Mouse (Mus musculus) liver, postnatal 0 days (tissue): ENCODE data around the gene Tex28. TPM values are rescaled to one million over a fixed set of nuclear protein-coding genes. Genes with fewer than 3 reads are reported as not detected.

Experiments used
- ATAC-seq: fragments of 200-750 bp; cut with Nextera tagmentation; 2 replicates; pipeline ENCODE4 v1.8.0; 2017; ENCODE audit warnings: mild to moderate bottlenecking, moderate library complexity
- DNase-seq: peaks from one replicate; pipeline ENCODE4 v3.0.0-alpha.2; 2016
- H3K27ac ChIP-seq: fragments of 300-500 bp; sonication (generic); 2 replicates; pipeline ENCODE4 v1.5.1; 2014; ENCODE audit warnings: antibody characterized with exemption, moderate library complexity, mild to moderate bottlenecking, low read depth
- H3K27me3 ChIP-seq: fragments of 300-500 bp; sonication (generic); 2 replicates; pipeline ENCODE4 v1.6.1; 2014; ENCODE audit warnings: low read length, control low read depth, mixed read lengths; ENCODE audit not compliant: insufficient read depth
- H3K36me3 ChIP-seq: fragments of 300-500 bp; sonication (generic); replicated peaks from 2 replicates; pipeline ENCODE4 v1.6.1; 2014; ENCODE audit warnings: mild to moderate bottlenecking, control low read depth, low read length, moderate library complexity, mixed read lengths; ENCODE audit not compliant: insufficient read depth
- H3K4me1 ChIP-seq: fragments of 300-500 bp; sonication (generic); 2 replicates; pipeline ENCODE4 v1.6.1; 2014; ENCODE audit warnings: antibody characterized with exemption, mild to moderate bottlenecking, control low read depth; ENCODE audit not compliant: insufficient read depth
- H3K4me2 ChIP-seq: fragments of 300-500 bp; sonication (generic); 2 replicates; pipeline ENCODE4 v1.6.1; 2014; ENCODE audit warnings: low read depth, mild to moderate bottlenecking, low read length, moderate library complexity, mixed read lengths
- H3K4me3 ChIP-seq: fragments of 300-500 bp; sonication (generic); 2 replicates; pipeline ENCODE4 v1.5.1; 2014; ENCODE audit warnings: low read depth, low read length
- H3K9ac ChIP-seq: fragments of 300-500 bp; sonication (generic); replicated peaks from 2 replicates; pipeline ENCODE4 v1.6.1; 2014; ENCODE audit warnings: mild to moderate bottlenecking, moderate library complexity
- H3K9me3 ChIP-seq: fragments of 300-500 bp; sonication (generic); 2 replicates; pipeline ENCODE4 v1.6.1; 2016; ENCODE audit warnings: mild to moderate bottlenecking, control low read depth, low read length, mixed read lengths
- CTCF ChIP-seq: sonication (generic); IDR thresholded peaks from 2 replicates; pipeline ENCODE4 v1.5.1; 2016; ENCODE audit warnings: antibody characterized with exemption, low read depth
- EP300 ChIP-seq: IDR thresholded peaks from 2 replicates; pipeline ENCODE4 v1.6.1; 2016; ENCODE audit warnings: antibody characterized with exemption, low read depth, mild to moderate bottlenecking
- WGBS: fragments of 180-500 bp; shearing (Covaris S2); extraction: QIAGEN DNeasy Blood & Tissue Kit; methylation state at CpG from one replicate; pipeline ENCODE4 v1.1.7; 2014; ENCODE audit not compliant: insufficient replicate concordance; 5-methylcytosine and 5-hydroxymethylcytosine counted together
- polyA plus RNA-seq: library from polyadenylated mRNA; unstranded; fragments of >200 nt; fragmentation: Nextera tagmentation; extraction: Ambion mirVana; gene quantifications from 2 replicates; pipeline ENCODE4 v1.2.1, GENCODE M21; 2015

The Tex28 gene
- polyA plus RNA-seq, 1 experiment from 2014 or later = not detected

DNA sequence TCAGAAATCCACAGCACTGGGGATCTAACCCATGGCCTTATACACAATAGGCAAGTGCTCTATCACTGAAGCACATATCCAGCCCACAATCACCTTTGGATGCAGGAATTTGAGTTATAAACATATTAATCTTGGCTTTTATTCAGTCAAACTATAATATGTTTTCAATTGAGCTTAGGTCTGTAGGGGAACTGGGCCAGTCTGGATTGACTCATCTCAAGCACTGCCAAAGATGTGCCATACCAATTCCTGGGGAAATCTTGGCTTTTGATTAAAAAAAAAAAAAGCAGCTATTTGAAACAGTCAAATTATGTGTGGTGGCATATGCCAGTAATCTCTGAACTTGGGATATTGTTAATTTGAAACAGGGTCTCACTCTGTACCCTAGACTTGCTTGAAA lies 53.6 kb downstream of the Tex28 start:
- no peak for ATAC-seq
- H3K27me3 ChIP-seq = no peaks in the 10 kb centered on the region
- TF ChIP-seq CTCF = no peak
- TF ChIP-seq EP300 = no peak
- no peaks in the 10 kb centered on the region for H3K4me1 ChIP-seq
- H3K9ac ChIP-seq = no peak overlapping the region
- DNase-seq = no peak
- H3K4me2 ChIP-seq = no peak overlapping the region
- H3K27ac ChIP-seq = no peak overlapping the region
- no peaks in the 10 kb centered on the region for H3K9me3 ChIP-seq
- H3K4me3 ChIP-seq = no peak overlapping the region
- H3K36me3 ChIP-seq = no peaks in the 10 kb centered on the region

DNA sequence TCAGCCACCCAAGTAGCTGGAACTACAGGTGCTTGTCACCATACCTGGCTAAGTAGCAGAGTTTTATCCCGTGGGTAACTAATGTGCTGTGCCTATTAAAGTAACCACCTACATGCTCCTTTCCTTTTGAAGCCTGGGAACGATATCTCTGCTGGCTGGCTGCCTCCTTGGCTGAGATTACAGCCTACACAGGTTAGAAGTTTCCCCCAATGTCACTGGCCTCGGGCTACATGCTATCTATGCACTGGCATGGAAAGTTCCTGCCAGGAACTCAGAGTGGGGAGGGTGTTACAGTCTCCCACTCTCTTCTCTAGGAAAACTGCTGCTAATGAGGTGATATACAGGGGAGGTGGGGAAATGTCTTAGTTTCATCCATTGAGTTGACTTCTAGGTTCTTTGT lies 58.9 kb downstream of the Tex28 start:
- Histone ChIP-seq H3K9me3 (no peaks in the 10 kb centered on the region), H3K9ac (no peak overlapping the region), H3K27ac (no peak overlapping the region), H3K36me3 (no peaks in the 10 kb centered on the region), H3K27me3 (no peaks in the 10 kb centered on the region), H3K4me3 (no peak overlapping the region), H3K4me1 (no peaks in the 10 kb centered on the region), H3K4me2 (no peak overlapping the region)
- ATAC-seq = no peak
- WGBS = 36% methylated on average over 3 of the region's 3 CpGs
- no peak for TF ChIP-seq CTCF
- no peak for TF ChIP-seq EP300
- DNase-seq = no peak

DNA sequence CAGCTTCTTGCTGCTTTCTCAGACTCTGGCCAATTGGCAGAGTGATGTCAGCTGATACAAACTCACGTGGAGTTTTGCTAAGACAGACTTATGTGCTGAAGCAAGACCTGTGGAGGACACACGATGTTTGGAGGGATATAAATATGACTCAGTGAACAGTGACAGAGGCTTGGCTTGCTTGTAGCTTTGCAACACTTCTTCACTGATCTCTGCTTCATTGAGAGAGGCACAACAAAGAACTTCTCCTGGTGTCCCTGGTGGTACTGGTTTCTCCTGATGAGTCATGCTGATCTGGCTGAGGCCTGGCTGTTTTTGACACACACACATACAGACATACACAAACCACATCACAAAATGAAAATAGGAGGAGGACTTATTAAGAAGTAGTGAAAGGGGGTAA lies 61.7 kb downstream of the Tex28 start:
- Histone ChIP-seq H3K4me3 (no peak overlapping the region), H3K36me3 (no peaks in the 10 kb centered on the region), H3K4me2 (no peak overlapping the region), H3K4me1 (no peaks in the 10 kb centered on the region), H3K27ac (no peak overlapping the region), H3K9ac (no peak overlapping the region), H3K27me3 (0 out of 2 replicates have a peak, but pooled peaks cover 2% of the 10 kb centered on the region), H3K9me3 (no peaks in the 10 kb centered on the region)
- no peak for DNase-seq
- 34% methylated on average over 2 of the region's 2 CpGs for whole genome bisulfite sequencing
- no peak for ATAC-seq
- TF ChIP-seq EP300 = no peak
- no peak for TF ChIP-seq CTCF

DNA sequence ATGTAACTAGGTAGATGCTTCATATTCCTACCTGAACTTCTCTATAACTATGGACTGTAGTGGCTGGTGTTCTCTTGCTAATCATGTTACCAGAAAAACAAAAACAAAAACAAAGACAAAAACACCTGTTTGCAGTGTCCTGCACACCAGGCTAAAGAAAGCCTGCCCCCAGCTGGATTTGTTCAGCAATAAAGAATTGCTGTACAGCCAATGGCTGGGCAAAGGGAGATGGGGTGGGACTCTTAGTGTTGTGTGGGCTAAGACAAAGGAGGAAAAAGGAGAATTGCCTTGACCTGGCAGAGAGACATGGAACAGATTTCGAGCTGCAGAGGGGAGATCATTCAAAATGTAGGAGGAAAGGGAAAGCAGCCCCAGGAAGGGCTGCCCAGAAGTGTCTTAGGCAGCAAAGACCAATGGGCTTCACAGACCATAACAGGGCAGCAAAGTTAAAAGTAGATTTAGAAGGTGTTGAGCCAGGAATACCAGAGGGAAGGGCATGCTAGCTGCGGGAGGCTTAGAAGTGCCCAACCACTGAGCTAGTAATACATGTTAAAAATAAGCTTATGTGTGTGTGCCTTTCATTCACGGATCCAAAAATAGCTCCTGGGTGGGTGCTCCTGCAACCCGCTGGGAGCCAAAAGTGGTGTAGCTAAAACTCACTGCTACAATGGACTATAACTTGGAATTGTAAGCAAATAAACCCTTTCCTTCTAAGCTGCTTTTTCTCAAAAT lies 64.0 kb downstream of the Tex28 start:
- no peak overlapping the region for H3K9ac ChIP-seq
- H3K27ac ChIP-seq = no peak overlapping the region
- H3K4me2 ChIP-seq = no peak overlapping the region
- no peaks in the 10 kb centered on the region for H3K9me3 ChIP-seq
- no peaks in the 10 kb centered on the region for H3K36me3 ChIP-seq
- 0 out of 2 replicates have a peak, but pooled peaks cover 2% of the 10 kb centered on the region for H3K27me3 ChIP-seq
- H3K4me1 ChIP-seq = no peaks in the 10 kb centered on the region
- TF ChIP-seq EP300 (no peak), CTCF (peak; percentile 10; the same call in 1 of the 2 replicates)
- DNase-seq (no peak), ATAC-seq (no peak)
- 54% methylated on average over 4 of the region's 4 CpGs for WGBS
- no peak overlapping the region for H3K4me3 ChIP-seq

Other genes with a start within 250 kb of the Tex28 start
- 5.1 and 5.2 TPM in 2 replicates for gene Arhgap4, start 246.0 kb downstream of the Tex28 start, polyA plus RNA-seq
- 48.9 and 51.8 TPM in 2 replicates for gene Naa10, start 245.9 kb downstream of the Tex28 start, polyA plus RNA-seq
- gene Renbp, start 237.0 kb downstream of the Tex28 start, polyA plus RNA-seq = 22.3 and 22.6 TPM in 2 replicates
- 14.6 and 16.4 TPM in 2 replicates for gene Hcfc1, start 201.5 kb downstream of the Tex28 start, polyA plus RNA-seq
- gene Irak1, start 143.9 kb downstream of the Tex28 start, polyA plus RNA-seq = 17.9 and 18.7 TPM in 2 replicates
- not detected in 2 replicates for gene Opn1mw, start 40.4 kb downstream of the Tex28 start, polyA plus RNA-seq
- 4.7 and 5.4 TPM in 2 replicates for gene Mecp2, start 32.5 kb downstream of the Tex28 start, polyA plus RNA-seq
- gene Tktl1, start 9.4 kb upstream of the Tex28 start, polyA plus RNA-seq = not detected in 2 replicates
- gene Flna, start 82.0 kb upstream of the Tex28 start, polyA plus RNA-seq = 30.2 and 34.1 TPM in 2 replicates
- gene Emd, start 86.8 kb upstream of the Tex28 start, polyA plus RNA-seq = 6.8 and 7.4 TPM in 2 replicates
- 438 and 471 TPM in 2 replicates for gene Rpl10, start 103.0 kb upstream of the Tex28 start, polyA plus RNA-seq
- 30.4 and 31.2 TPM in 2 replicates for gene Taz, start 114.1 kb upstream of the Tex28 start, polyA plus RNA-seq
- gene Dnase1l1, start 114.5 kb upstream of the Tex28 start, polyA plus RNA-seq = 10.0 and 10.8 TPM in 2 replicates
- gene Atp6ap1, start 129.3 kb upstream of the Tex28 start, polyA plus RNA-seq = 58.4 and 62.6 TPM in 2 replicates
- gene Gdi1, start 137.2 kb upstream of the Tex28 start, polyA plus RNA-seq = 27.6 and 35.8 TPM in 2 replicates
- 20.1 and 21.9 TPM in 2 replicates for gene Fam50a, start 145.2 kb upstream of the Tex28 start, polyA plus RNA-seq
- 0.25 and 0.37 TPM in 2 replicates for gene Plxna3, start 161.2 kb upstream of the Tex28 start, polyA plus RNA-seq
- 46.6 and 48.3 TPM in 2 replicates for gene Lage3, start 185.8 kb upstream of the Tex28 start, polyA plus RNA-seq
- gene Ubl4a, start 205.4 kb upstream of the Tex28 start, polyA plus RNA-seq = 38.3 TPM in 2 replicates
- 7.7 and 7.8 TPM in 2 replicates for gene Slc10a3, start 205.5 kb upstream of the Tex28 start, polyA plus RNA-seq
- 9.7 and 11.1 TPM in 2 replicates for gene Fam3a, start 225.4 kb upstream of the Tex28 start, polyA plus RNA-seq
- gene Ikbkg, start 225.5 kb upstream of the Tex28 start, polyA plus RNA-seq = 11.7 and 12.9 TPM in 2 replicates